Mouse (Mus musculus) liver, postnatal 0 days (tissue): ENCODE measurements around the gene St6galnac5. TPM values are rescaled to one million over a fixed set of nuclear protein-coding genes. Genes with fewer than 3 reads are reported as not detected.
A peak's percentile ranks its signal among the peaks of the same experiment; 100 is the strongest.

Experiments
- ATAC-seq: fragments of 200-750 bp; cut with Nextera tagmentation; 2 replicates; pipeline ENCODE4 v1.8.0; 2017; ENCODE audit warnings: mild to moderate bottlenecking, moderate library complexity
- DNase-seq: peaks from one replicate; pipeline ENCODE4 v3.0.0-alpha.2; 2016
- H3K27ac ChIP-seq: fragments of 300-500 bp; sonication (generic); 2 replicates; pipeline ENCODE4 v1.5.1; 2014; ENCODE audit warnings: antibody characterized with exemption, moderate library complexity, mild to moderate bottlenecking, low read depth
- H3K27me3 ChIP-seq: fragments of 300-500 bp; sonication (generic); 2 replicates; pipeline ENCODE4 v1.6.1; 2014; ENCODE audit warnings: low read length, control low read depth, mixed read lengths; ENCODE audit not compliant: insufficient read depth
- H3K36me3 ChIP-seq: fragments of 300-500 bp; sonication (generic); replicated peaks from 2 replicates; pipeline ENCODE4 v1.6.1; 2014; ENCODE audit warnings: mild to moderate bottlenecking, control low read depth, low read length, moderate library complexity, mixed read lengths; ENCODE audit not compliant: insufficient read depth
- H3K4me1 ChIP-seq: fragments of 300-500 bp; sonication (generic); 2 replicates; pipeline ENCODE4 v1.6.1; 2014; ENCODE audit warnings: antibody characterized with exemption, mild to moderate bottlenecking, control low read depth; ENCODE audit not compliant: insufficient read depth
- H3K4me2 ChIP-seq: fragments of 300-500 bp; sonication (generic); 2 replicates; pipeline ENCODE4 v1.6.1; 2014; ENCODE audit warnings: low read depth, mild to moderate bottlenecking, low read length, moderate library complexity, mixed read lengths
- H3K4me3 ChIP-seq: fragments of 300-500 bp; sonication (generic); 2 replicates; pipeline ENCODE4 v1.5.1; 2014; ENCODE audit warnings: low read depth, low read length
- H3K9ac ChIP-seq: fragments of 300-500 bp; sonication (generic); replicated peaks from 2 replicates; pipeline ENCODE4 v1.6.1; 2014; ENCODE audit warnings: mild to moderate bottlenecking, moderate library complexity
- H3K9me3 ChIP-seq: fragments of 300-500 bp; sonication (generic); 2 replicates; pipeline ENCODE4 v1.6.1; 2016; ENCODE audit warnings: mild to moderate bottlenecking, control low read depth, low read length, mixed read lengths
- CTCF ChIP-seq: sonication (generic); IDR thresholded peaks from 2 replicates; pipeline ENCODE4 v1.5.1; 2016; ENCODE audit warnings: antibody characterized with exemption, low read depth
- EP300 ChIP-seq: IDR thresholded peaks from 2 replicates; pipeline ENCODE4 v1.6.1; 2016; ENCODE audit warnings: antibody characterized with exemption, low read depth, mild to moderate bottlenecking
- WGBS: fragments of 180-500 bp; shearing (Covaris S2); extraction: QIAGEN DNeasy Blood & Tissue Kit; methylation state at CpG from one replicate; pipeline ENCODE4 v1.1.7; 2014; ENCODE audit not compliant: insufficient replicate concordance; 5-methylcytosine and 5-hydroxymethylcytosine counted together
- polyA plus RNA-seq: library from polyadenylated mRNA; unstranded; fragments of >200 nt; fragmentation: Nextera tagmentation; extraction: Ambion mirVana; gene quantifications from 2 replicates; pipeline ENCODE4 v1.2.1, GENCODE M21; 2015

St6galnac5 gene
- polyA plus RNA-seq, 1 experiment from 2014 or later: 0.02 TPM

GRCm38 (mm10) chr3:152831974-152832373 is 150.1 kb downstream of the St6galnac5 start:
- 78% methylated on average over 9 of the region's 9 CpGs for WGBS
- DNase-seq (no peak), ATAC-seq (no peak)
- no peaks in the 10 kb centered on the region for H3K36me3 ChIP-seq
- no peaks in the 10 kb centered on the region for H3K4me1 ChIP-seq
- H3K27ac ChIP-seq: no peak overlapping the region
- no peak overlapping the region for H3K4me3 ChIP-seq
- no peak overlapping the region for H3K4me2 ChIP-seq
- no peaks in the 10 kb centered on the region for H3K27me3 ChIP-seq
- no peak for TF ChIP-seq EP300
- TF ChIP-seq CTCF: no peak
- no peaks in the 10 kb centered on the region for H3K9me3 ChIP-seq
- no peak overlapping the region for H3K9ac ChIP-seq

DNA sequence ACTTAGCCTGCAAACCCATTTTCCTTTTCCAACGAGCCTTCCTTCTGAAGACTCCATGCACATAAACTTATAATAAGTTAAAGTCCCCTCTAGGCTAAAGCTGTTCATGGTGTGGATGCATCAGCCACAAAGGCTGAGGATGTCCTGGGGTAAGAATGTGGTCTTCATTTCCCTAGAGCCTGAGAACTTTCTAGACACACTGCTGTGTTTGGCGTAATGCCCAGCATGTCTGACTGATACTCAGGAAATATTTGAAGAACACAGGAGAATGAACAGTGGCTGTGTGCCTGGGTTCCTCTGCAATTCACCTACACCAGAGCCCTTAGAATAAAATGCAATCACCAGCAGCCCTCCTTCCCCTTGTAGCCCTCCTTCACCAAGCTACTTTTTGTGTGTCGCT is 150.7 kb downstream of the St6galnac5 start:
- Histone ChIP-seq H3K4me2 (no peak overlapping the region), H3K4me1 (no peaks in the 10 kb centered on the region), H3K9ac (no peak overlapping the region), H3K4me3 (no peak overlapping the region), H3K36me3 (no peaks in the 10 kb centered on the region), H3K9me3 (no peaks in the 10 kb centered on the region), H3K27ac (no peak overlapping the region), H3K27me3 (no peaks in the 10 kb centered on the region)
- TF ChIP-seq EP300 (no peak), CTCF (no peak)
- WGBS: 64% methylated on average over 3 of the region's 3 CpGs
- DNase-seq: no peak
- no peak for ATAC-seq

DNA sequence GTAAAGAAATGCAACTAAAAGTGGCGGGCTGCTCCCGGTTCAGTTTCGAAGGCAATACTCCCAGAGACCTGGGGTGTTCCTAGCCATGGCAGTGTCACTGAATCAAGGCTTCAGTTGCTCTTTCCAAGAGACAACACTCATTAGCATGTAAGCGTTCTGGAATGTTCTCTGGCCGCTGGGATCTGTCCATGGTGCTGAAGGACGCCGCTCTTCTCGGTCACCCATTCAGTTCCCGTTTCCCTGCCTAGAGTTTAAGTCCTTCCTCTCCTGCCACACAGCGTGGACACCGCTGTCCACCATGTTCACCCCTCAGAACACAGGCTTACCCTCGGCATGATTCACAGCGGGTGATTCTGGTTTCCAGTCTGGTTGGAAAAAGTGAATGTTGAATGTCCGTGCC is 160.8 kb downstream of the St6galnac5 start:
- no peaks in the 10 kb centered on the region for H3K36me3 ChIP-seq
- ATAC-seq (no peak), DNase-seq (peak; percentile 74)
- WGBS: 52% methylated on average over 14 of the region's 14 CpGs
- H3K4me1 ChIP-seq: no peaks in the 10 kb centered on the region
- no peak overlapping the region for H3K9ac ChIP-seq
- no peaks in the 10 kb centered on the region for H3K9me3 ChIP-seq
- no peak overlapping the region for H3K27ac ChIP-seq
- no peak for TF ChIP-seq CTCF
- no peak for TF ChIP-seq EP300
- H3K4me2 ChIP-seq: no peak overlapping the region
- no peaks in the 10 kb centered on the region for H3K27me3 ChIP-seq
- no peak overlapping the region for H3K4me3 ChIP-seq

GRCm38 (mm10) chr3:152820406-152820805 is 161.6 kb downstream of the St6galnac5 start:
- TF ChIP-seq EP300 (no peak), CTCF (no peak)
- Histone ChIP-seq H3K4me2 (no peak overlapping the region), H3K4me3 (no peak overlapping the region), H3K9me3 (no peaks in the 10 kb centered on the region), H3K27ac (no peak overlapping the region), H3K27me3 (no peaks in the 10 kb centered on the region), H3K9ac (no peak overlapping the region), H3K36me3 (no peaks in the 10 kb centered on the region), H3K4me1 (no peaks in the 10 kb centered on the region)
- DNase-seq: no peak
- ATAC-seq: no peak
- 35% methylated on average over 3 of the region's 3 CpGs for WGBS

- H3K4me2 ChIP-seq: no peak overlapping the region
- 0 out of 2 replicates have a peak, but pooled peaks cover 3% of the 10 kb centered on the region for H3K4me1 ChIP-seq
- TF ChIP-seq CTCF (no peak), EP300 (no peak)
- H3K27me3 ChIP-seq: no peaks in the 10 kb centered on the region
- no peak overlapping the region for H3K9ac ChIP-seq
- no peak for DNase-seq
- no peak for ATAC-seq
- H3K36me3 ChIP-seq: no peaks in the 10 kb centered on the region
- no peaks in the 10 kb centered on the region for H3K9me3 ChIP-seq
- 65% methylated on average over 5 of the region's 5 CpGs for WGBS
- H3K4me3 ChIP-seq: no peak overlapping the region
- no peak overlapping the region for H3K27ac ChIP-seq
Measured at GRCm38 (mm10) chr3:152815110-152815509, 166.9 kb downstream of the St6galnac5 start.

DNA sequence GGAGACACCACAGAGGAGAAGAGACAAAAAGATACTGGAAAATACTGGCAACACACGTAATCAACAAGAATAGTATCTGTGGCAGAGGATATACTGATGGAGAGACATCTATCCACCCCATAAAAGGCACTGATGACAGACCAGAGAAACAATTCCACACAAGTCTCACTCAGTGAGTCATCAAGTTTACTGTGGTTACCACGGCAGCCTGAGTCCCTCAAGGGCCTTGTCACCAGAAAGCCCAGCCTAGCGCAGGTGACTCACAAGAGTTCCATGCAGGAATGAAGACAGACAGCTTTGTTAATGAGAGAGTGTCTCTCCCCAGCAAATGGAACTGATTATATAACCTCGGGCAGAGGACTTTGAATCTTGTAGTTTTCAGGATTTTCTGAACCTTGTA is 168.1 kb downstream of the St6galnac5 start:
- Histone ChIP-seq H3K4me1 (0 out of 2 replicates have a peak, but pooled peaks cover 3% of the 10 kb centered on the region), H3K27ac (no peak overlapping the region), H3K4me2 (no peak overlapping the region), H3K9me3 (no peaks in the 10 kb centered on the region), H3K27me3 (no peaks in the 10 kb centered on the region), H3K9ac (no peak overlapping the region), H3K36me3 (no peaks in the 10 kb centered on the region), H3K4me3 (no peak overlapping the region)
- TF ChIP-seq CTCF (no peak), EP300 (no peak)
- no peak for ATAC-seq
- 59% methylated on average over 4 of the region's 4 CpGs for WGBS
- DNase-seq: no peak

GRCm38 (mm10) chr3:152799738-152800431 is 182.2 kb downstream of the St6galnac5 start:
- no peak overlapping the region for H3K27ac ChIP-seq
- no peaks in the 10 kb centered on the region for H3K36me3 ChIP-seq
- H3K27me3 ChIP-seq: no peaks in the 10 kb centered on the region
- H3K9ac ChIP-seq: no peak overlapping the region
- TF ChIP-seq CTCF (peak; percentile 80), EP300 (no peak)
- ATAC-seq (peak; percentile 99), DNase-seq (peak; percentile 60)
- H3K4me1 ChIP-seq: peaks cover 5% of the 10 kb centered on the region
- H3K4me2 ChIP-seq: no peak overlapping the region
- WGBS: 62% methylated on average over 9 of the region's 9 CpGs
- H3K4me3 ChIP-seq: no peak overlapping the region
- no peaks in the 10 kb centered on the region for H3K9me3 ChIP-seq
